Mouse (Mus musculus) lung, embryonic 15.5 days (tissue): ENCODE results near the gene Hmgb1. TPM values are rescaled to one million over a fixed set of nuclear protein-coding genes. Genes with fewer than 3 reads are reported as not detected.

Source experiments
- ATAC-seq: fragments of 200-750 bp; cut with Nextera tagmentation; 2 replicates; pipeline ENCODE4 v1.8.0; 2017; ENCODE audit warnings: moderate number of reproducible peaks, borderline replicate concordance; ENCODE audit not compliant: low FRiP score, low TSS enrichment; ENCODE audit errors: extremely low read depth
- H3K27ac ChIP-seq: fragments of 300-500 bp; sonication (generic); 2 replicates; pipeline ENCODE4 v1.5.1; 2015; ENCODE audit warnings: moderate library complexity, mild to moderate bottlenecking, inconsistent platforms
- H3K27me3 ChIP-seq: fragments of 300-500 bp; sonication (generic); 2 replicates; pipeline ENCODE4 v1.6.1; 2015; ENCODE audit warnings: inconsistent platforms
- H3K36me3 ChIP-seq: fragments of 300-500 bp; sonication (generic); 2 replicates; pipeline ENCODE4 v1.6.1; 2015; ENCODE audit warnings: inconsistent platforms
- H3K4me1 ChIP-seq: fragments of 300-500 bp; sonication (generic); 2 replicates; pipeline ENCODE4 v1.6.1; 2015; ENCODE audit warnings: inconsistent platforms
- H3K4me2 ChIP-seq: fragments of 300-500 bp; sonication (generic); 2 replicates; pipeline ENCODE4 v1.6.1; 2015; ENCODE audit warnings: inconsistent platforms, mild to moderate bottlenecking, moderate library complexity
- H3K4me3 ChIP-seq: fragments of 300-500 bp; sonication (generic); 2 replicates; pipeline ENCODE4 v1.5.1; 2015; ENCODE audit warnings: mild to moderate bottlenecking, inconsistent platforms
- H3K9ac ChIP-seq: fragments of 300-500 bp; sonication (generic); 2 replicates; pipeline ENCODE4 v1.6.1; 2015; ENCODE audit warnings: inconsistent platforms
- H3K9me3 ChIP-seq: fragments of 300-500 bp; sonication (generic); 2 replicates; pipeline ENCODE4 v1.6.1; 2016; ENCODE audit warnings: inconsistent platforms
- WGBS: fragments of 180-500 bp; shearing (Covaris S2); methylation state at CpG from one replicate; pipeline ENCODE4 v1.1.7; 2015; 5-methylcytosine and 5-hydroxymethylcytosine counted together
- polyA plus RNA-seq: library from polyadenylated mRNA; unstranded; fragments of >200 nt; fragmentation: Nextera tagmentation; extraction: Ambion mirVana; gene quantifications from 2 replicates; pipeline ENCODE4 v1.2.1, GENCODE M21; 2015

The Hmgb1 gene
- polyA plus RNA-seq, 1 experiment from 2014 or later = 1,537 TPM

- ATAC-seq = no peak
- WGBS = 56% methylated on average over 3 of the region's 3 CpGs
- H3K9me3 ChIP-seq = no peaks in the 10 kb centered on the region
- peaks cover 20% of the 10 kb centered on the region for H3K4me1 ChIP-seq
- H3K27ac ChIP-seq = no peak overlapping the region
- no peak overlapping the region for H3K9ac ChIP-seq
- no peak overlapping the region for H3K4me2 ChIP-seq
- H3K27me3 ChIP-seq = no peaks in the 10 kb centered on the region
- no peaks in the 10 kb centered on the region for H3K36me3 ChIP-seq
- no peak overlapping the region for H3K4me3 ChIP-seq
Observed at GRCm38 (mm10) chr5:149009111-149009510, 175.2 kb downstream of the Hmgb1 start.

GRCm38 (mm10) chr5:149007295-149007646 lies 177.0 kb downstream of the Hmgb1 start:
- 40% methylated on average over 5 of the region's 5 CpGs for WGBS
- Histone ChIP-seq H3K27me3 (no peaks in the 10 kb centered on the region), H3K36me3 (no peaks in the 10 kb centered on the region), H3K27ac (peak overlapping the region; percentile 52; the same call in 1 of the 2 replicates), H3K4me3 (peak overlapping the region; percentile 16), H3K4me1 (peaks cover 28% of the 10 kb centered on the region), H3K9ac (peak overlapping the region; percentile 23; the same call in 1 of the 2 replicates), H3K4me2 (peak overlapping the region; percentile 69), H3K9me3 (no peaks in the 10 kb centered on the region)
- no peak for ATAC-seq

- peak overlapping the region; percentile 52; the same call in 1 of the 2 replicates for H3K27ac ChIP-seq
- peak overlapping the region; percentile 40 for H3K9ac ChIP-seq
- WGBS = 6% methylated on average over 26 of the region's 26 CpGs
- H3K4me1 ChIP-seq = peaks cover 33% of the 10 kb centered on the region
- H3K9me3 ChIP-seq = no peaks in the 10 kb centered on the region
- no peaks in the 10 kb centered on the region for H3K36me3 ChIP-seq
- no peaks in the 10 kb centered on the region for H3K27me3 ChIP-seq
- ATAC-seq = peak; percentile 85
- H3K4me2 ChIP-seq = peak overlapping the region; percentile 69
- peak overlapping the region; percentile 32 for H3K4me3 ChIP-seq
Observed at GRCm38 (mm10) chr5:149006362-149007294, 177.7 kb downstream of the Hmgb1 start.

GRCm38 (mm10) chr5:149005701-149006361 lies 178.5 kb downstream of the Hmgb1 start:
- ATAC-seq = no peak

GRCm38 (mm10) chr5:149005083-149005482 lies 179.2 kb downstream of the Hmgb1 start:
- no peak overlapping the region for H3K4me3 ChIP-seq
- H3K4me2 ChIP-seq = no peak overlapping the region
- ATAC-seq = no peak
- H3K9ac ChIP-seq = no peak overlapping the region
- H3K27me3 ChIP-seq = no peaks in the 10 kb centered on the region
- H3K4me1 ChIP-seq = peaks cover 33% of the 10 kb centered on the region
- H3K36me3 ChIP-seq = no peaks in the 10 kb centered on the region
- 40% methylated on average over 9 of the region's 9 CpGs for WGBS
- no peak overlapping the region for H3K27ac ChIP-seq
- no peaks in the 10 kb centered on the region for H3K9me3 ChIP-seq

More at GRCm38 (mm10) chr5:149005701-149006361, 178.5 kb downstream of the Hmgb1 start:
- Histone ChIP-seq H3K27ac (no peak overlapping the region), H3K27me3 (no peaks in the 10 kb centered on the region), H3K4me2 (peak overlapping the region; percentile 69), H3K4me3 (peak overlapping the region; percentile 32), H3K9me3 (no peaks in the 10 kb centered on the region), H3K36me3 (no peaks in the 10 kb centered on the region), H3K9ac (no peak overlapping the region), H3K4me1 (peaks cover 33% of the 10 kb centered on the region)
- 55% methylated on average over 9 of the region's 9 CpGs for WGBS

GRCm38 (mm10) chr5:149003137-149003536 lies 181.2 kb downstream of the Hmgb1 start:
- Histone ChIP-seq H3K4me3 (no peak overlapping the region), H3K27me3 (no peaks in the 10 kb centered on the region), H3K4me1 (peaks cover 33% of the 10 kb centered on the region), H3K9ac (no peak overlapping the region), H3K27ac (no peak overlapping the region), H3K9me3 (no peaks in the 10 kb centered on the region), H3K36me3 (no peaks in the 10 kb centered on the region), H3K4me2 (no peak overlapping the region)
- WGBS = 39% methylated on average over 2 of the region's 2 CpGs
- ATAC-seq = no peak

GRCm38 (mm10) chr5:149002803-149003115 lies 181.5 kb downstream of the Hmgb1 start:
- H3K36me3 ChIP-seq = no peaks in the 10 kb centered on the region
- H3K27me3 ChIP-seq = no peaks in the 10 kb centered on the region
- no peak overlapping the region for H3K9ac ChIP-seq
- H3K27ac ChIP-seq = peak overlapping the region; percentile 51; the same call in 1 of the 2 replicates
- no peaks in the 10 kb centered on the region for H3K9me3 ChIP-seq
- 0 out of 2 replicates have a peak overlapping the region, but pooled peaks have one; percentile 8 for H3K4me2 ChIP-seq
- peaks cover 30% of the 10 kb centered on the region for H3K4me1 ChIP-seq
- 62% methylated on average over 6 of the region's 6 CpGs for WGBS
- H3K4me3 ChIP-seq = no peak overlapping the region
- no peak for ATAC-seq

GRCm38 (mm10) chr5:149002034-149002802 lies 182.1 kb downstream of the Hmgb1 start:
- H3K27ac ChIP-seq = peak overlapping the region; percentile 51
- H3K4me3 ChIP-seq = no peak overlapping the region
- 44% methylated on average over 20 of the region's 20 CpGs for WGBS
- no peaks in the 10 kb centered on the region for H3K27me3 ChIP-seq
- no peaks in the 10 kb centered on the region for H3K36me3 ChIP-seq
- no peak overlapping the region for H3K9ac ChIP-seq
- 0 out of 2 replicates have a peak overlapping the region, but pooled peaks have one; percentile 8 for H3K4me2 ChIP-seq
- no peak for ATAC-seq
- peaks cover 27% of the 10 kb centered on the region for H3K4me1 ChIP-seq
- no peaks in the 10 kb centered on the region for H3K9me3 ChIP-seq

GRCm38 (mm10) chr5:148999802-149000201 lies 184.5 kb downstream of the Hmgb1 start:
- no peak overlapping the region for H3K27ac ChIP-seq
- no peak for ATAC-seq
- no peak overlapping the region for H3K9ac ChIP-seq
- 84% methylated on average over 7 of the region's 7 CpGs for WGBS
- H3K4me3 ChIP-seq = no peak overlapping the region
- no peaks in the 10 kb centered on the region for H3K36me3 ChIP-seq
- H3K4me2 ChIP-seq = no peak overlapping the region
- H3K27me3 ChIP-seq = no peaks in the 10 kb centered on the region
- no peaks in the 10 kb centered on the region for H3K9me3 ChIP-seq
- peaks cover 30% of the 10 kb centered on the region for H3K4me1 ChIP-seq

- WGBS = 67% methylated on average over 14 of the region's 14 CpGs
- H3K27me3 ChIP-seq = no peaks in the 10 kb centered on the region
- H3K36me3 ChIP-seq = no peaks in the 10 kb centered on the region
- no peaks in the 10 kb centered on the region for H3K9me3 ChIP-seq
- H3K27ac ChIP-seq = no peak overlapping the region
- peaks cover 40% of the 10 kb centered on the region for H3K4me1 ChIP-seq
- no peak overlapping the region for H3K4me3 ChIP-seq
- no peak overlapping the region for H3K9ac ChIP-seq
- no peak overlapping the region for H3K4me2 ChIP-seq
- no peak for ATAC-seq
Observed at GRCm38 (mm10) chr5:148998512-148998911, 185.8 kb downstream of the Hmgb1 start.

- 55% methylated on average over 4 of the region's 4 CpGs for WGBS
- Histone ChIP-seq H3K4me3 (no peak overlapping the region), H3K27ac (0 out of 2 replicates have a peak overlapping the region, but pooled peaks have one; percentile 13), H3K9ac (no peak overlapping the region), H3K4me1 (peaks cover 28% of the 10 kb centered on the region), H3K4me2 (no peak overlapping the region), H3K9me3 (no peaks in the 10 kb centered on the region), H3K36me3 (no peaks in the 10 kb centered on the region), H3K27me3 (no peaks in the 10 kb centered on the region)
- no peak for ATAC-seq
Observed at GRCm38 (mm10) chr5:148996709-148997037, 187.6 kb downstream of the Hmgb1 start.
